ENCODE assay signal across 26 mouse cellular contexts in genomic region chr1:149010767-149011166, GRCm38 (mm10).
DNase-seq lines count a peak whose midpoint lies in the region; ATAC-seq and TF ChIP-seq lines count a peak whose summit lies in the region.
"Had no signal": no experiment of that assay in that cellular context is flagged by ENCODE, and none has a peak within 500 bp of the region (broad histone marks: within the 10 kb centered on the region; RNA-seq: fewer than 3 reads in every experiment).

No protein-coding gene starts in this region.

- peak; percentile 10 to 14 for DNase-seq in cerebellum, postnatal 10 days
- no peak for DNase-seq in cerebellum, postnatal 25 days
- DNase-seq in forebrain, postnatal 0 days, result peak; percentile 20
- DNase-seq in limb, embryonic 10.5 days (ENCODE audit: low spot score), result no peak
- DNase-seq in gastrocnemius, postnatal 10 days, result no peak
- DNase-seq: adrenal gland, adult 2 months; cerebellum, adult 11 months; cerebellum, adult 9-10 months; gastrocnemius, postnatal 25 days; kidney, adult 8-10 months; kidney, postnatal 4 days; liver, postnatal 0 days; lung, postnatal 36 days; right cerebral cortex, postnatal 25 days; thymus, postnatal 14 days had no signal

- no peaks in the 10 kb centered on the region for H3K9me3 ChIP-seq in forebrain, postnatal 0 days (ENCODE audit: low read length)
- H3K9me3 ChIP-seq in forebrain, embryonic 12.5 days, result no peaks in the 10 kb centered on the region
- no peaks in the 10 kb centered on the region for H3K9me3 ChIP-seq in limb, embryonic 13.5 days
- H3K9me3 ChIP-seq in limb, embryonic 10.5 days (replicated peaks), result no peaks in the 10 kb centered on the region
- H3K9me3 ChIP-seq: heart, embryonic 10.5 days; heart, embryonic 15.5 days; liver, embryonic 12.5 days; midbrain, embryonic 12.5 days; stomach, embryonic 15.5 days had no signal

- no peak overlapping the region for H3K4me2 ChIP-seq in forebrain, postnatal 0 days (ENCODE audit: low read depth)
- no peak overlapping the region for H3K4me2 ChIP-seq in forebrain, embryonic 12.5 days
- no peak overlapping the region for H3K4me2 ChIP-seq in limb, embryonic 13.5 days (replicated peaks)
- H3K4me2 ChIP-seq: heart, embryonic 15.5 days; liver, embryonic 12.5 days; midbrain, embryonic 12.5 days; stomach, embryonic 15.5 days had no signal

- ATAC-seq in forebrain, postnatal 0 days, result no peak
- no peak for ATAC-seq in forebrain, embryonic 12.5 days (ENCODE audit: low FRiP score)
- 0 out of 2 replicates have a peak, but pooled peaks have one; percentile 61 for ATAC-seq in limb, embryonic 13.5 days (ENCODE audit: low FRiP score, low read depth)
- ATAC-seq: activated CD4-positive, CD25-positive, alpha-beta regulatory T cell, adult 4 months; intestine, embryonic 16.5 days; liver, embryonic 12.5 days; liver, postnatal 0 days had no signal

- no peak overlapping the region for H3K4me3 ChIP-seq in forebrain, postnatal 0 days (ENCODE audit: low read depth, low read length)
- H3K4me3 ChIP-seq in forebrain, embryonic 12.5 days (replicated peaks), result no peak overlapping the region
- no peak overlapping the region for H3K4me3 ChIP-seq in limb, embryonic 13.5 days
- H3K4me3 ChIP-seq in limb, embryonic 10.5 days, result no peak overlapping the region
- H3K4me3 ChIP-seq: heart, embryonic 10.5 days; heart, embryonic 15.5 days; liver, embryonic 12.5 days; midbrain, embryonic 12.5 days; stomach, embryonic 15.5 days had no signal

- no peak for TF ChIP-seq CTCF in forebrain, postnatal 0 days (IDR thresholded peaks at IDR 0.05; ENCODE audit: low read depth)

- no peak overlapping the region for H3K27ac ChIP-seq in forebrain, postnatal 0 days (ENCODE audit: low read depth, low read length)
- no peak overlapping the region for H3K27ac ChIP-seq in forebrain, embryonic 12.5 days
- no peak overlapping the region for H3K27ac ChIP-seq in limb, embryonic 13.5 days
- H3K27ac ChIP-seq in limb, embryonic 10.5 days, result no peak overlapping the region
- H3K27ac ChIP-seq: heart, embryonic 10.5 days; heart, embryonic 15.5 days; kidney, postnatal 0 days; liver, embryonic 12.5 days; midbrain, embryonic 12.5 days; stomach, embryonic 15.5 days had no signal

- H3K27me3 ChIP-seq in forebrain, postnatal 0 days (ENCODE audit: insufficient read depth, low read length), result no peaks in the 10 kb centered on the region
- no peaks in the 10 kb centered on the region for H3K27me3 ChIP-seq in forebrain, embryonic 12.5 days
- no peaks in the 10 kb centered on the region for H3K27me3 ChIP-seq in limb, embryonic 13.5 days
- H3K27me3 ChIP-seq in limb, embryonic 10.5 days (ENCODE audit: low read depth, poor library complexity, severe bottlenecking), result no peaks in the 10 kb centered on the region
- H3K27me3 ChIP-seq: CH12.LX; heart, embryonic 15.5 days; liver, embryonic 12.5 days; midbrain, embryonic 12.5 days; stomach, embryonic 15.5 days had no signal

- H3K4me1 ChIP-seq in forebrain, postnatal 0 days (ENCODE audit: insufficient read depth), result no peaks in the 10 kb centered on the region
- no peaks in the 10 kb centered on the region for H3K4me1 ChIP-seq in forebrain, embryonic 12.5 days
- H3K4me1 ChIP-seq in limb, embryonic 13.5 days, result no peaks in the 10 kb centered on the region
- H3K4me1 ChIP-seq in limb, embryonic 10.5 days, result no peaks in the 10 kb centered on the region
- H3K4me1 ChIP-seq: heart, embryonic 10.5 days; liver, embryonic 12.5 days; midbrain, embryonic 12.5 days; stomach, embryonic 15.5 days had no signal

- H3K9ac ChIP-seq in forebrain, postnatal 0 days, result no peak overlapping the region
- no peak overlapping the region for H3K9ac ChIP-seq in forebrain, embryonic 12.5 days
- no peak overlapping the region for H3K9ac ChIP-seq in limb, embryonic 13.5 days
- H3K9ac ChIP-seq: heart, embryonic 15.5 days; liver, embryonic 12.5 days; liver, postnatal 0 days; midbrain, embryonic 12.5 days; stomach, embryonic 15.5 days had no signal

- H3K36me3 ChIP-seq in forebrain, postnatal 0 days (ENCODE audit: insufficient read depth), result no peaks in the 10 kb centered on the region
- no peaks in the 10 kb centered on the region for H3K36me3 ChIP-seq in forebrain, embryonic 12.5 days (replicated peaks)
- H3K36me3 ChIP-seq in limb, embryonic 13.5 days, result no peaks in the 10 kb centered on the region
- no peaks in the 10 kb centered on the region for H3K36me3 ChIP-seq in limb, embryonic 10.5 days
- H3K36me3 ChIP-seq: heart, embryonic 10.5 days; heart, embryonic 15.5 days; liver, embryonic 12.5 days; midbrain, embryonic 12.5 days; stomach, embryonic 15.5 days had no signal

Comparison
In these comparisons a context has a peak if more than half of its experiments do, and no peak if none do; other contexts are left out.
1. DNase-seq: peak in cerebellum, postnatal 10 days (2 of 2) and forebrain, postnatal 0 days (single experiment); none in cerebellum, postnatal 25 days (0 of 2), limb, embryonic 10.5 days (single experiment) and gastrocnemius, postnatal 10 days (single experiment).